Mouse (Mus musculus) C2C12 (cell line): Measurements from ENCODE around the gene Col4a1. TPM values are rescaled to one million over a fixed set of nuclear protein-coding genes. Genes with fewer than 3 reads are reported as not detected.

Experiments
- H3K27me3 ChIP-seq: one replicate; pipeline ENCODE4 v1.6.1; 2011; ENCODE audit not compliant: control insufficient read depth, insufficient read depth, insufficient read length
- H3K36me3 ChIP-seq: one replicate; pipeline ENCODE4 v1.6.1; 2011; ENCODE audit not compliant: control insufficient read depth, insufficient read depth
- H3K4me3 ChIP-seq: one replicate; pipeline ENCODE4 v1.5.1; 2011; ENCODE audit warnings: mild to moderate bottlenecking, control low read depth; ENCODE audit not compliant: poor library complexity, insufficient read depth, severe bottlenecking
- H3K79me2 ChIP-seq: one replicate; pipeline ENCODE4 v1.6.1; 2011; ENCODE audit not compliant: control insufficient read depth, insufficient read depth
- H3K79me3 ChIP-seq: one replicate; pipeline ENCODE4 v1.6.1; 2011; ENCODE audit warnings: low read depth, control low read depth
- H3ac ChIP-seq: one replicate; pipeline ENCODE3; 2011; ENCODE audit warnings: low read depth; ENCODE audit not compliant: control insufficient read depth, insufficient read length
- CEBPB ChIP-seq: IDR thresholded peaks from one replicate; pipeline ENCODE4 v1.6.1; 2011; ENCODE audit warnings: low read depth, mild to moderate bottlenecking, control low read depth, moderate library complexity
- CTCF ChIP-seq: IDR thresholded peaks from one replicate; pipeline ENCODE4 v1.5.1; 2011; ENCODE audit not compliant: control insufficient read depth, insufficient read depth, insufficient read length
- FOSL1 ChIP-seq: IDR thresholded peaks from one replicate; pipeline ENCODE4 v1.8.0; 2011; ENCODE audit warnings: mild to moderate bottlenecking, low read length; ENCODE audit not compliant: poor library complexity, insufficient read depth, severe bottlenecking
- MAX ChIP-seq: IDR thresholded peaks from one replicate; pipeline ENCODE4 v1.6.1; 2011; ENCODE audit warnings: mild to moderate bottlenecking, control low read depth
- MYOD1 ChIP-seq: IDR thresholded peaks from one replicate; pipeline ENCODE4 v1.6.1; 2011; ENCODE audit warnings: low read depth; ENCODE audit not compliant: control insufficient read depth, insufficient read length
- MYOG ChIP-seq: IDR thresholded peaks from one replicate; pipeline ENCODE4 v1.6.1; 2011; ENCODE audit not compliant: control insufficient read depth, insufficient read length; ENCODE audit errors: extremely low read depth
- USF1 ChIP-seq: IDR thresholded peaks from one replicate; pipeline ENCODE4 v1.6.1; 2011; ENCODE audit warnings: low read depth, mild to moderate bottlenecking, control low read depth, moderate library complexity
- long read RNA-seq, 2 experiments: library from polyadenylated mRNA; unstranded; transcript quantifications; one replicate each; pipeline ENCODE4 v2.0.0; 2019 to 2020
- polyA plus RNA-seq: library from polyadenylated mRNA; unstranded; fragments of >200 nt; fragmentation: generic; extraction: Trizol; gene quantifications from one replicate; pipeline ENCODE4 v1.2.1, GENCODE M21; 2012; ENCODE audit warnings: missing spikeins

Gene Col4a1
- 74.7 TPM for polyA plus RNA-seq
- long read RNA-seq, experiment 1, full-length matches to known transcripts = 2 of 20 reads
- long read RNA-seq, experiment 1, partial matches to known transcripts = 15 of 20 reads
- long read RNA-seq, experiment 1, other reads (novel, unspliced or antisense) = 3 of 20 reads
- long read RNA-seq, experiment 2, full-length matches to known transcripts = 104 of 171 reads
- long read RNA-seq, experiment 2, partial matches to known transcripts = 54 of 171 reads
- long read RNA-seq, experiment 2, other reads (novel, unspliced or antisense) = 13 of 171 reads

GRCm38 (mm10) chr8:11312349-11313175, at the start of gene Col4a1, which contains the start of gene Col4a2:
Gene Col4a1, minus strand, starts transcription at chr8:11312826.
Gene Col4a2, plus strand, starts transcription at chr8:11312805.
- Histone ChIP-seq H3K79me3 (peaks cover 31% of the 10 kb centered on the region), H3K27me3 (no peaks in the 10 kb centered on the region), H3K79me2 (peaks cover 93% of the 10 kb centered on the region), H3ac (peak within 1 kb of the TSS; percentile 88), H3K36me3 (no peaks in the 10 kb centered on the region), H3K4me3 (peak within 1 kb of the TSS; percentile 48)
- TF ChIP-seq CEBPB (no peak), MYOG (no peak), CTCF (no peak), MAX (no peak), USF1 (no peak), FOSL1 (no peak), MYOD1 (no peak)

- no peak overlapping the region for H3K4me3 ChIP-seq
- no peaks in the 10 kb centered on the region for H3K27me3 ChIP-seq
- H3K36me3 ChIP-seq = no peaks in the 10 kb centered on the region
- H3K79me3 ChIP-seq = no peaks in the 10 kb centered on the region
- TF ChIP-seq CTCF = no peak
- TF ChIP-seq USF1 = no peak
- no peak for TF ChIP-seq MAX
- TF ChIP-seq MYOD1 = no peak
- no peak for TF ChIP-seq CEBPB
- TF ChIP-seq FOSL1 = no peak
- TF ChIP-seq MYOG = no peak
- no peak overlapping the region for H3ac ChIP-seq
- no peaks in the 10 kb centered on the region for H3K79me2 ChIP-seq
Measured at GRCm38 (mm10) chr8:11361546-11362277, 49.1 kb upstream of the Col4a1 start.

GRCm38 (mm10) chr8:11359846-11360245, 47.2 kb upstream of the Col4a1 start:
- no peaks in the 10 kb centered on the region for H3K79me2 ChIP-seq
- TF ChIP-seq CEBPB (no peak), USF1 (no peak), MAX (no peak), CTCF (no peak), MYOD1 (no peak), MYOG (no peak), FOSL1 (no peak)

GRCm38 (mm10) chr8:11357921-11358436, 45.4 kb upstream of the Col4a1 start:
- TF ChIP-seq MYOD1 = no peak
- no peak for TF ChIP-seq MYOG
- no peak for TF ChIP-seq MAX
- no peak for TF ChIP-seq CEBPB
- TF ChIP-seq CTCF = no peak
- no peak for TF ChIP-seq USF1
- no peak for TF ChIP-seq FOSL1
- H3K36me3 ChIP-seq = no peaks in the 10 kb centered on the region
- no peaks in the 10 kb centered on the region for H3K27me3 ChIP-seq
- no peak overlapping the region for H3ac ChIP-seq
- no peak overlapping the region for H3K4me3 ChIP-seq
- peaks cover 5% of the 10 kb centered on the region for H3K79me3 ChIP-seq
- H3K79me2 ChIP-seq = no peaks in the 10 kb centered on the region

More at GRCm38 (mm10) chr8:11359846-11360245, 47.2 kb upstream of the Col4a1 start:
- Histone ChIP-seq H3K79me3 (no peaks in the 10 kb centered on the region), H3K4me3 (no peak overlapping the region), H3ac (no peak overlapping the region), H3K36me3 (no peaks in the 10 kb centered on the region), H3K27me3 (no peaks in the 10 kb centered on the region)

- H3K4me3 ChIP-seq = no peak overlapping the region
- H3K79me2 ChIP-seq = no peaks in the 10 kb centered on the region
- no peaks in the 10 kb centered on the region for H3K36me3 ChIP-seq
- no peak overlapping the region for H3ac ChIP-seq
- TF ChIP-seq USF1 (no peak), CEBPB (no peak), CTCF (no peak), FOSL1 (no peak), MYOD1 (no peak)
- H3K79me3 ChIP-seq = peaks cover 5% of the 10 kb centered on the region
- H3K27me3 ChIP-seq = no peaks in the 10 kb centered on the region
Measured at GRCm38 (mm10) chr8:11356776-11357175, 44.1 kb upstream of the Col4a1 start.
